ENCODE assay signal across 8 mouse cellular contexts in genomic region chr7:49375499-49375974, GRCm38 (mm10).
A peak's percentile ranks its signal among the peaks of the same experiment; 100 is the strongest.
DNase-seq lines count a peak whose midpoint lies in the region; ATAC-seq and TF ChIP-seq lines count a peak whose summit lies in the region.

No protein-coding gene starts in this region.

- no peak for TF ChIP-seq CTCF in hindbrain, postnatal 0 days (IDR thresholded peaks at IDR 0.05; ENCODE audit: low read depth)

- H3K4me2 ChIP-seq in hindbrain, postnatal 0 days (ENCODE audit: low read depth, low read length) = no peak overlapping the region
- no peak overlapping the region for H3K4me2 ChIP-seq in midbrain, embryonic 14.5 days (ENCODE audit: low read length)
- no peak overlapping the region for H3K4me2 ChIP-seq in liver, embryonic 12.5 days

- peaks cover 5% of the 10 kb centered on the region; the same call in 1 of the 2 replicates for H3K36me3 ChIP-seq in hindbrain, postnatal 0 days (ENCODE audit: insufficient read depth, low read length)
- no peaks in the 10 kb centered on the region for H3K36me3 ChIP-seq in midbrain, embryonic 14.5 days (ENCODE audit: control insufficient read depth, insufficient read depth, low read length)
- no peaks in the 10 kb centered on the region for H3K36me3 ChIP-seq in liver, embryonic 12.5 days

- H3K27ac ChIP-seq in hindbrain, postnatal 0 days = peak overlapping the region; percentile 32; the same call in 1 of the 2 replicates
- H3K27ac ChIP-seq in midbrain, embryonic 14.5 days (replicated peaks; ENCODE audit: low read depth, low read length) = peak overlapping the region; percentile 55; the same call in 1 of the 2 replicates
- no peak overlapping the region for H3K27ac ChIP-seq in liver, embryonic 12.5 days

- H3K9ac ChIP-seq in hindbrain, postnatal 0 days (replicated peaks; ENCODE audit: low read length) = no peak overlapping the region
- H3K9ac ChIP-seq in midbrain, embryonic 14.5 days (replicated peaks; ENCODE audit: low read length) = no peak overlapping the region
- no peak overlapping the region for H3K9ac ChIP-seq in liver, embryonic 12.5 days

- 5% methylated on average over 9 of the region's 9 CpGs for WGBS in hindbrain, postnatal 0 days
- WGBS in midbrain, embryonic 14.5 days = 1% methylated on average over 9 of the region's 9 CpGs
- WGBS in liver, embryonic 12.5 days (ENCODE audit: insufficient replicate concordance) = 40% methylated on average over 9 of the region's 9 CpGs

- peak; percentile 50 to 64 for DNase-seq in layer of hippocampus, postnatal 10 days (ENCODE audit: low spot score in 2 of 2)
- no peak for DNase-seq in layer of hippocampus, adult 18-20 months (ENCODE audit: low spot score in 2 of 2)
- peak; percentile 80 for DNase-seq in embryo, embryonic 10.5 days (ENCODE audit: low spot score)
- peak; percentile 81 for DNase-seq in hindbrain, postnatal 0 days (ENCODE audit: low spot score)
- DNase-seq in midbrain, embryonic 14.5 days = peak; percentile 84

- no peaks in the 10 kb centered on the region for H3K27me3 ChIP-seq in hindbrain, postnatal 0 days (ENCODE audit: insufficient read depth, low read length)
- H3K27me3 ChIP-seq in midbrain, embryonic 14.5 days (ENCODE audit: control insufficient read depth, insufficient read depth, low read length) = no peaks in the 10 kb centered on the region
- no peaks in the 10 kb centered on the region; the same call in 1 of the 2 replicates for H3K27me3 ChIP-seq in liver, embryonic 12.5 days (replicated peaks)

- no peak overlapping the region for H3K4me3 ChIP-seq in hindbrain, postnatal 0 days (ENCODE audit: low read length)
- no peak overlapping the region for H3K4me3 ChIP-seq in midbrain, embryonic 14.5 days (replicated peaks; ENCODE audit: low read depth, low read length)
- no peak overlapping the region for H3K4me3 ChIP-seq in liver, embryonic 12.5 days

- H3K9me3 ChIP-seq in hindbrain, postnatal 0 days (ENCODE audit: low read length) = no peaks in the 10 kb centered on the region
- no peaks in the 10 kb centered on the region for H3K9me3 ChIP-seq in midbrain, embryonic 14.5 days (ENCODE audit: control insufficient read depth, low read length)
- no peaks in the 10 kb centered on the region for H3K9me3 ChIP-seq in liver, embryonic 12.5 days (replicated peaks)

- ATAC-seq in hindbrain, postnatal 0 days = peak; percentile 48
- ATAC-seq in midbrain, embryonic 14.5 days (ENCODE audit: low FRiP score, low TSS enrichment) = peak; percentile 44
- ATAC-seq in megakaryocyte, adult 5-6 weeks (ENCODE audit: poor library complexity, severe bottlenecking) = no peak
- no peak for ATAC-seq in megakaryocyte progenitor cell, adult 5-6 weeks (replicated peaks; ENCODE audit: poor library complexity)
- no peak for ATAC-seq in liver, embryonic 12.5 days

- H3K4me1 ChIP-seq in hindbrain, postnatal 0 days (ENCODE audit: insufficient read depth, low read length) = peaks cover 11% of the 10 kb centered on the region
- peaks cover 11% of the 10 kb centered on the region; the same call in 1 of the 2 replicates for H3K4me1 ChIP-seq in midbrain, embryonic 14.5 days (ENCODE audit: control insufficient read depth, insufficient read depth, low read length)
- no peaks in the 10 kb centered on the region for H3K4me1 ChIP-seq in liver, embryonic 12.5 days

Comparison
In these comparisons a context has a peak if more than half of its experiments do, and no peak if none do; other contexts are left out.
1. DNase-seq: peak in layer of hippocampus, postnatal 10 days (2 of 2), embryo, embryonic 10.5 days (single experiment), hindbrain, postnatal 0 days (single experiment) and midbrain, embryonic 14.5 days (single experiment); none in layer of hippocampus, adult 18-20 months (0 of 2).
2. ATAC-seq: peak in hindbrain, postnatal 0 days (single experiment) and midbrain, embryonic 14.5 days (single experiment); none in megakaryocyte, adult 5-6 weeks (single experiment), megakaryocyte progenitor cell, adult 5-6 weeks (single experiment) and liver, embryonic 12.5 days (single experiment).